Mouse (Mus musculus): ENCODE results near the gene Zfp985. TPM values are rescaled to one million over a fixed set of nuclear protein-coding genes. Genes with fewer than 3 reads are reported as not detected.
"Not testable (repeated sequence)": the region's sequence is repeated elsewhere in the genome, so short reads cannot be mapped to it uniquely, and the experiment has no call there.

The Zfp985 gene
- polyA plus RNA-seq, 1 experiment from 2014 or later = not detected

GRCm38 (mm10) chr4:147594630-147595029 is 41.6 kb downstream of the Zfp985 start:
- not testable (repeated sequence) for H3K27ac ChIP-seq (ENCODE audit: low read length); H3K4me1 ChIP-seq (ENCODE audit: control insufficient read depth, low read depth, low read length); H3K4me3 ChIP-seq (ENCODE audit: low read depth, low read length); H3K27me3 ChIP-seq (ENCODE audit: control insufficient read depth, insufficient read depth, low read depth, low read length); ATAC-seq (ENCODE audit: low read depth); H3K9me3 ChIP-seq (replicated peaks; ENCODE audit: control insufficient read depth, low read length); H3K9ac ChIP-seq (ENCODE audit: low read depth, low read length); H3K4me2 ChIP-seq (ENCODE audit: low read depth, low read length); H3K36me3 ChIP-seq (ENCODE audit: control insufficient read depth, insufficient read depth)
- 54% methylated on average over 3 of the region's 3 CpGs for WGBS (ENCODE audit: insufficient replicate concordance)

GRCm38 (mm10) chr4:147597685-147598084 is 44.6 kb downstream of the Zfp985 start:
- Histone ChIP-seq H3K4me1 (ENCODE audit: control insufficient read depth, low read depth, low read length) (no peaks in the 10 kb centered on the region), H3K9ac (ENCODE audit: low read depth, low read length) (no peak overlapping the region), H3K9me3 (replicated peaks; ENCODE audit: control insufficient read depth, low read length) (no peaks in the 10 kb centered on the region; the same call in 1 of the 2 replicates), H3K36me3 (ENCODE audit: control insufficient read depth, insufficient read depth) (no peaks in the 10 kb centered on the region), H3K27me3 (ENCODE audit: control insufficient read depth, insufficient read depth, low read depth, low read length) (no peaks in the 10 kb centered on the region), H3K4me2 (ENCODE audit: low read depth, low read length) (no peak overlapping the region), H3K4me3 (ENCODE audit: low read depth, low read length) (no peak overlapping the region), H3K27ac (ENCODE audit: low read length) (no peak overlapping the region)
- ATAC-seq (ENCODE audit: low read depth) = no peak
- WGBS (ENCODE audit: insufficient replicate concordance) = 51% methylated on average over 1 of the region's 1 CpGs

GRCm38 (mm10) chr4:147598831-147599230 is 45.8 kb downstream of the Zfp985 start:
- no peak overlapping the region for H3K4me3 ChIP-seq (ENCODE audit: low read depth, low read length)
- H3K4me2 ChIP-seq (ENCODE audit: low read depth, low read length) = no peak overlapping the region
- H3K27ac ChIP-seq (ENCODE audit: low read length) = no peak overlapping the region
- H3K4me1 ChIP-seq (ENCODE audit: control insufficient read depth, low read depth, low read length) = no peaks in the 10 kb centered on the region
- no peaks in the 10 kb centered on the region; the same call in 1 of the 2 replicates for H3K9me3 ChIP-seq (replicated peaks; ENCODE audit: control insufficient read depth, low read length)
- no peak for ATAC-seq (ENCODE audit: low read depth)
- H3K27me3 ChIP-seq (ENCODE audit: control insufficient read depth, insufficient read depth, low read depth, low read length) = no peaks in the 10 kb centered on the region
- H3K36me3 ChIP-seq (ENCODE audit: control insufficient read depth, insufficient read depth) = no peaks in the 10 kb centered on the region
- no peak overlapping the region for H3K9ac ChIP-seq (ENCODE audit: low read depth, low read length)
- WGBS (ENCODE audit: insufficient replicate concordance) = 37% methylated on average over 2 of the region's 2 CpGs

GRCm38 (mm10) chr4:147601881-147602280 is 48.8 kb downstream of the Zfp985 start:
- Histone ChIP-seq H3K4me3 (ENCODE audit: low read depth, low read length) (no peak overlapping the region), H3K27me3 (ENCODE audit: control insufficient read depth, insufficient read depth, low read depth, low read length) (no peaks in the 10 kb centered on the region), H3K4me1 (ENCODE audit: control insufficient read depth, low read depth, low read length) (no peaks in the 10 kb centered on the region), H3K36me3 (ENCODE audit: control insufficient read depth, insufficient read depth) (no peaks in the 10 kb centered on the region), H3K4me2 (ENCODE audit: low read depth, low read length) (no peak overlapping the region), H3K9me3 (replicated peaks; ENCODE audit: control insufficient read depth, low read length) (peaks cover 2% of the 10 kb centered on the region; the same call in 1 of the 2 replicates), H3K27ac (ENCODE audit: low read length) (no peak overlapping the region), H3K9ac (ENCODE audit: low read depth, low read length) (no peak overlapping the region)
- 16% methylated on average over 1 of the region's 1 CpGs for WGBS (ENCODE audit: insufficient replicate concordance)
- ATAC-seq (ENCODE audit: low read depth) = no peak

- ATAC-seq (ENCODE audit: low read depth) = no peak
Measured at GRCm38 (mm10) chr4:147603806-147604205, 50.7 kb downstream of the Zfp985 start.

GRCm38 (mm10) chr4:147605521-147605920 is 52.4 kb downstream of the Zfp985 start:
- peaks cover 2% of the 10 kb centered on the region; the same call in 1 of the 2 replicates for H3K9me3 ChIP-seq (replicated peaks; ENCODE audit: control insufficient read depth, low read length)
- H3K27ac ChIP-seq (ENCODE audit: low read length) = no peak overlapping the region
- no peaks in the 10 kb centered on the region for H3K4me1 ChIP-seq (ENCODE audit: control insufficient read depth, low read depth, low read length)
- no peak overlapping the region for H3K4me2 ChIP-seq (ENCODE audit: low read depth, low read length)
- no peak overlapping the region for H3K4me3 ChIP-seq (ENCODE audit: low read depth, low read length)
- no peak overlapping the region for H3K9ac ChIP-seq (ENCODE audit: low read depth, low read length)
- 63% methylated on average over 4 of the region's 4 CpGs for WGBS (ENCODE audit: insufficient replicate concordance)
- no peaks in the 10 kb centered on the region for H3K27me3 ChIP-seq (ENCODE audit: control insufficient read depth, insufficient read depth, low read depth, low read length)
- no peak for ATAC-seq (ENCODE audit: low read depth)
- H3K36me3 ChIP-seq (ENCODE audit: control insufficient read depth, insufficient read depth) = no peaks in the 10 kb centered on the region

More at GRCm38 (mm10) chr4:147603806-147604205, 50.7 kb downstream of the Zfp985 start:
- Histone ChIP-seq H3K9me3 (replicated peaks; ENCODE audit: control insufficient read depth, low read length) (peaks cover 2% of the 10 kb centered on the region), H3K4me2 (ENCODE audit: low read depth, low read length) (no peak overlapping the region), H3K4me1 (ENCODE audit: control insufficient read depth, low read depth, low read length) (no peaks in the 10 kb centered on the region), H3K9ac (ENCODE audit: low read depth, low read length) (no peak overlapping the region), H3K27me3 (ENCODE audit: control insufficient read depth, insufficient read depth, low read depth, low read length) (no peaks in the 10 kb centered on the region), H3K27ac (ENCODE audit: low read length) (no peak overlapping the region), H3K36me3 (ENCODE audit: control insufficient read depth, insufficient read depth) (no peaks in the 10 kb centered on the region), H3K4me3 (ENCODE audit: low read depth, low read length) (no peak overlapping the region)
- 52% methylated on average over 4 of the region's 4 CpGs for WGBS (ENCODE audit: insufficient replicate concordance)

- H3K27ac ChIP-seq (ENCODE audit: low read length); H3K9ac ChIP-seq (ENCODE audit: low read depth, low read length); H3K4me3 ChIP-seq (ENCODE audit: low read depth, low read length); H3K4me2 ChIP-seq (ENCODE audit: low read depth, low read length); ATAC-seq (ENCODE audit: low read depth); H3K36me3 ChIP-seq (ENCODE audit: control insufficient read depth, insufficient read depth); H3K27me3 ChIP-seq (ENCODE audit: control insufficient read depth, insufficient read depth, low read depth, low read length); H3K9me3 ChIP-seq (replicated peaks; ENCODE audit: control insufficient read depth, low read length); H3K4me1 ChIP-seq (ENCODE audit: control insufficient read depth, low read depth, low read length): not testable (repeated sequence)
- 62% methylated on average over 6 of the region's 6 CpGs for WGBS (ENCODE audit: insufficient replicate concordance)
Measured at GRCm38 (mm10) chr4:147606511-147606910, 53.4 kb downstream of the Zfp985 start.

GRCm38 (mm10) chr4:147633818-147634262 is 80.8 kb downstream of the Zfp985 start:
- H3K4me1 ChIP-seq (ENCODE audit: control insufficient read depth, low read depth, low read length); H3K9ac ChIP-seq (ENCODE audit: low read depth, low read length); H3K27ac ChIP-seq (ENCODE audit: low read length); H3K27me3 ChIP-seq (ENCODE audit: control insufficient read depth, insufficient read depth, low read depth, low read length); H3K4me2 ChIP-seq (ENCODE audit: low read depth, low read length); H3K36me3 ChIP-seq (ENCODE audit: control insufficient read depth, insufficient read depth); H3K9me3 ChIP-seq (replicated peaks; ENCODE audit: control insufficient read depth, low read length); H3K4me3 ChIP-seq (ENCODE audit: low read depth, low read length): not testable (repeated sequence)
- 0 out of 2 replicates have a peak, but pooled peaks have one; percentile 24 for ATAC-seq (ENCODE audit: low read depth)
- no CpG with 5 or more reads among the region's 2 CpGs for WGBS (ENCODE audit: insufficient replicate concordance)
